Mouse (Mus musculus) limb, embryonic 13.5 days (tissue): ENCODE data around the gene Gng4. TPM values are rescaled to one million over a fixed set of nuclear protein-coding genes. Genes with fewer than 3 reads are reported as not detected.

Source experiments
- ATAC-seq: fragments of 200-750 bp; cut with Nextera tagmentation; 2 replicates; pipeline ENCODE4 v1.8.0; 2017; ENCODE audit warnings: low read depth, moderate number of reproducible peaks, moderate TSS enrichment; ENCODE audit not compliant: low FRiP score
- H3K27ac ChIP-seq: fragments of 300-500 bp; sonication (generic); 2 replicates; pipeline ENCODE4 v1.5.1; 2015; ENCODE audit warnings: inconsistent platforms, mild to moderate bottlenecking, moderate library complexity
- H3K27me3 ChIP-seq: fragments of 300-500 bp; sonication (generic); 2 replicates; pipeline ENCODE4 v1.6.1; 2015; ENCODE audit warnings: mild to moderate bottlenecking, inconsistent platforms
- H3K36me3 ChIP-seq: fragments of 300-500 bp; sonication (generic); 2 replicates; pipeline ENCODE4 v1.6.1; 2015; ENCODE audit warnings: inconsistent platforms, mild to moderate bottlenecking, moderate library complexity
- H3K4me1 ChIP-seq: fragments of 300-500 bp; sonication (generic); 2 replicates; pipeline ENCODE4 v1.6.1; 2015; ENCODE audit warnings: inconsistent platforms
- H3K4me2 ChIP-seq: fragments of 300-500 bp; sonication (generic); replicated peaks from 2 replicates; pipeline ENCODE4 v1.6.1; 2015; ENCODE audit warnings: inconsistent platforms, mild to moderate bottlenecking, moderate library complexity
- H3K4me3 ChIP-seq: fragments of 300-500 bp; sonication (generic); 2 replicates; pipeline ENCODE4 v1.5.1; 2015; ENCODE audit warnings: moderate library complexity, mild to moderate bottlenecking, inconsistent platforms
- H3K9ac ChIP-seq: fragments of 300-500 bp; sonication (generic); 2 replicates; pipeline ENCODE4 v1.6.1; 2015; ENCODE audit warnings: mild to moderate bottlenecking, inconsistent platforms
- H3K9me3 ChIP-seq: fragments of 300-500 bp; sonication (generic); 2 replicates; pipeline ENCODE4 v1.6.1; 2016; ENCODE audit warnings: inconsistent platforms
- WGBS: fragments of 180-500 bp; shearing (Covaris S2); methylation state at CpG from one replicate; pipeline ENCODE4 v1.1.7; 2015; 5-methylcytosine and 5-hydroxymethylcytosine counted together
- polyA plus RNA-seq: library from polyadenylated mRNA; unstranded; fragments of >200 nt; fragmentation: Nextera tagmentation; extraction: Ambion mirVana; gene quantifications from 2 replicates; pipeline ENCODE4 v1.2.1, GENCODE M21; 2015

The Gng4 gene
- polyA plus RNA-seq, 1 experiment from 2014 or later, result 4.5 TPM

- 64% methylated on average over 7 of the region's 7 CpGs for WGBS
- Histone ChIP-seq H3K9me3 (no peaks in the 10 kb centered on the region), H3K36me3 (no peaks in the 10 kb centered on the region), H3K27ac (no peak overlapping the region), H3K27me3 (no peaks in the 10 kb centered on the region), H3K4me3 (no peak overlapping the region), H3K9ac (no peak overlapping the region), H3K4me1 (no peaks in the 10 kb centered on the region), H3K4me2 (no peak overlapping the region)
- ATAC-seq, result no peak
These were observed 36.6 kb downstream of the Gng4 start for GRCm38 (mm10) chr13:13820234-13821123.

- WGBS, result 90% methylated on average over 7 of the region's 7 CpGs
- no peak for ATAC-seq
- Histone ChIP-seq H3K27ac (no peak overlapping the region), H3K36me3 (no peaks in the 10 kb centered on the region), H3K4me3 (no peak overlapping the region), H3K27me3 (no peaks in the 10 kb centered on the region), H3K9me3 (no peaks in the 10 kb centered on the region), H3K4me2 (no peak overlapping the region), H3K9ac (no peak overlapping the region), H3K4me1 (no peaks in the 10 kb centered on the region)
These were observed 41.1 kb downstream of the Gng4 start for GRCm38 (mm10) chr13:13824946-13825345.

- Histone ChIP-seq H3K9me3 (no peaks in the 10 kb centered on the region), H3K9ac (no peak overlapping the region), H3K27me3 (no peaks in the 10 kb centered on the region), H3K36me3 (no peaks in the 10 kb centered on the region), H3K27ac (no peak overlapping the region), H3K4me3 (no peak overlapping the region), H3K4me2 (no peak overlapping the region), H3K4me1 (0 out of 2 replicates have a peak, but pooled peaks cover 3% of the 10 kb centered on the region)
- ATAC-seq, result no peak
- WGBS, result 81% methylated on average over 6 of the region's 6 CpGs
These were observed 42.7 kb downstream of the Gng4 start for GRCm38 (mm10) chr13:13826533-13826932.

GRCm38 (mm10) chr13:13828125-13828524 is 44.3 kb downstream of the Gng4 start:
- 25% methylated on average over 1 of the region's 1 CpGs for WGBS
- H3K4me2 ChIP-seq, result no peak overlapping the region
- H3K4me3 ChIP-seq, result no peak overlapping the region
- H3K9me3 ChIP-seq, result no peaks in the 10 kb centered on the region
- no peak overlapping the region for H3K27ac ChIP-seq
- H3K9ac ChIP-seq, result no peak overlapping the region
- H3K4me1 ChIP-seq, result 0 out of 2 replicates have a peak, but pooled peaks cover 3% of the 10 kb centered on the region
- H3K27me3 ChIP-seq, result no peaks in the 10 kb centered on the region
- ATAC-seq, result no peak
- H3K36me3 ChIP-seq, result no peaks in the 10 kb centered on the region

GRCm38 (mm10) chr13:13830469-13831074 is 46.7 kb downstream of the Gng4 start:
- Histone ChIP-seq H3K9me3 (no peaks in the 10 kb centered on the region), H3K36me3 (no peaks in the 10 kb centered on the region), H3K4me1 (0 out of 2 replicates have a peak, but pooled peaks cover 3% of the 10 kb centered on the region), H3K4me2 (no peak overlapping the region), H3K27me3 (no peaks in the 10 kb centered on the region), H3K9ac (no peak overlapping the region), H3K4me3 (no peak overlapping the region), H3K27ac (no peak overlapping the region)
- WGBS, result 18% methylated on average over 4 of the region's 4 CpGs
- 0 out of 2 replicates have a peak, but pooled peaks have one; percentile 44 for ATAC-seq

- 0 out of 2 replicates have a peak, but pooled peaks cover 3% of the 10 kb centered on the region for H3K4me1 ChIP-seq
- no peak overlapping the region for H3K27ac ChIP-seq
- ATAC-seq, result no peak
- no peaks in the 10 kb centered on the region for H3K36me3 ChIP-seq
- H3K27me3 ChIP-seq, result no peaks in the 10 kb centered on the region
- H3K9me3 ChIP-seq, result peaks cover 11% of the 10 kb centered on the region
- H3K4me3 ChIP-seq, result no peak overlapping the region
- H3K4me2 ChIP-seq, result no peak overlapping the region
- 62% methylated on average over 2 of the region's 2 CpGs for WGBS
- H3K9ac ChIP-seq, result no peak overlapping the region
These were observed 51.3 kb downstream of the Gng4 start for GRCm38 (mm10) chr13:13835180-13835579.

- H3K4me1 ChIP-seq, result no peaks in the 10 kb centered on the region
- ATAC-seq, result no peak
- H3K4me3 ChIP-seq, result no peak overlapping the region
- no peaks in the 10 kb centered on the region for H3K9me3 ChIP-seq
- 34% methylated on average over 4 of the region's 4 CpGs for WGBS
- no peak overlapping the region for H3K4me2 ChIP-seq
- H3K27ac ChIP-seq, result no peak overlapping the region
- no peak overlapping the region for H3K9ac ChIP-seq
- no peaks in the 10 kb centered on the region for H3K36me3 ChIP-seq
- no peaks in the 10 kb centered on the region for H3K27me3 ChIP-seq
These were observed 61.2 kb downstream of the Gng4 start for GRCm38 (mm10) chr13:13845021-13845420.

GRCm38 (mm10) chr13:13847075-13847599 is 63.3 kb downstream of the Gng4 start:
- no peak overlapping the region for H3K27ac ChIP-seq
- no peaks in the 10 kb centered on the region for H3K27me3 ChIP-seq
- H3K4me1 ChIP-seq, result no peaks in the 10 kb centered on the region
- no peaks in the 10 kb centered on the region for H3K9me3 ChIP-seq
- H3K4me2 ChIP-seq, result no peak overlapping the region
- H3K9ac ChIP-seq, result no peak overlapping the region
- ATAC-seq, result no peak
- no peaks in the 10 kb centered on the region for H3K36me3 ChIP-seq
- WGBS, result 75% methylated on average over 3 of the region's 3 CpGs
- H3K4me3 ChIP-seq, result no peak overlapping the region

- H3K36me3 ChIP-seq, result no peaks in the 10 kb centered on the region
- peaks cover 3% of the 10 kb centered on the region; the same call in 1 of the 2 replicates for H3K9me3 ChIP-seq
- no peak overlapping the region for H3K4me3 ChIP-seq
- H3K27ac ChIP-seq, result no peak overlapping the region
- no peak for ATAC-seq
- no peaks in the 10 kb centered on the region for H3K4me1 ChIP-seq
- no peaks in the 10 kb centered on the region for H3K27me3 ChIP-seq
- H3K9ac ChIP-seq, result no peak overlapping the region
- 13% methylated on average over 4 of the region's 4 CpGs for WGBS
- no peak overlapping the region for H3K4me2 ChIP-seq
These were observed 73.3 kb downstream of the Gng4 start for GRCm38 (mm10) chr13:13857190-13857589.

GRCm38 (mm10) chr13:13862346-13862745 is 78.5 kb downstream of the Gng4 start:
- Histone ChIP-seq H3K4me3 (no peak overlapping the region), H3K4me1 (no peaks in the 10 kb centered on the region), H3K9me3 (peaks cover 3% of the 10 kb centered on the region; the same call in 1 of the 2 replicates), H3K27ac (no peak overlapping the region), H3K9ac (no peak overlapping the region), H3K27me3 (no peaks in the 10 kb centered on the region), H3K4me2 (no peak overlapping the region), H3K36me3 (no peaks in the 10 kb centered on the region)
- ATAC-seq, result no peak
- 64% methylated on average over 11 of the region's 11 CpGs for WGBS

GRCm38 (mm10) chr13:13862941-13863340 is 79.1 kb downstream of the Gng4 start:
- 55% methylated on average over 6 of the region's 6 CpGs for WGBS
- Histone ChIP-seq H3K4me1 (no peaks in the 10 kb centered on the region), H3K36me3 (no peaks in the 10 kb centered on the region), H3K9ac (no peak overlapping the region), H3K4me3 (no peak overlapping the region), H3K27ac (no peak overlapping the region), H3K4me2 (no peak overlapping the region), H3K27me3 (no peaks in the 10 kb centered on the region), H3K9me3 (peaks cover 3% of the 10 kb centered on the region; the same call in 1 of the 2 replicates)
- no peak for ATAC-seq

- H3K4me1 ChIP-seq, result no peaks in the 10 kb centered on the region
- H3K4me3 ChIP-seq, result no peak overlapping the region
- no peak overlapping the region for H3K9ac ChIP-seq
- no peaks in the 10 kb centered on the region for H3K9me3 ChIP-seq
- no peak for ATAC-seq
- 87% methylated on average over 2 of the region's 2 CpGs for WGBS
- no peaks in the 10 kb centered on the region for H3K27me3 ChIP-seq
- no peaks in the 10 kb centered on the region for H3K36me3 ChIP-seq
- H3K27ac ChIP-seq, result no peak overlapping the region
- H3K4me2 ChIP-seq, result no peak overlapping the region
These were observed 82.5 kb downstream of the Gng4 start for GRCm38 (mm10) chr13:13866339-13866738.
